Mouse (Mus musculus) adrenal gland, postnatal 36 days (tissue): ENCODE data around the gene Dnttip1. TPM values are rescaled to one million over a fixed set of nuclear protein-coding genes. Genes with fewer than 3 reads are reported as not detected.
"Not testable (repeated sequence)": the region's sequence is repeated elsewhere in the genome, so short reads cannot be mapped to it uniquely, and the experiment has no call there.

Experiments
- DNase-seq, 2 experiments: peaks; one replicate each; pipeline ENCODE4 v3.0.0; 2021; ENCODE audit warnings: mixed read lengths in 1 of 2
- total RNA-seq, 2 experiments: library from RNA; stranded (reverse); gene quantifications; 2 replicates each; pipeline ENCODE4 v1.2.3; 2021

Gene Dnttip1
- total RNA-seq, 2 experiments from 2014 or later = 39.8 to 44.2 TPM

DNA sequence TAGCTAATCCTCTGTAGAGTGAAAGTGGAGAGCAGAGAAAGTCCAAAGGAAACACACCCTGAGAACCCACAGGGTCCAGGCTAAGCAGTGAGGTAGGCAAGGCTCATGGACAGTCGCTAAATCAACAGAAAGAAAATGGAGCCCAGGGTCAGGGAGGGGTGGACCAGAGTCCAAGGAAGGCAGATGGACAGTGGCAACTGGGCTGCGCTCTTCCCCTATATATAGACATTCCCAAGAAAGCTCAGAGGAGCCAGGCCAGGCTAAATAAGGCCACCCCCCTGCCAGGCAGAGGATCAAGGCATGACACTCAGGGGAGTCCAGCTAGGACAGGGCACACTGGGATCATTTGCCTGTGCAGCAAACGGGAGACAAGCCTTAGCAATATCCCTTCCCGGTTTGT is 36.1 kb downstream of the Dnttip1 start:
- DNase-seq = no peak

DNA sequence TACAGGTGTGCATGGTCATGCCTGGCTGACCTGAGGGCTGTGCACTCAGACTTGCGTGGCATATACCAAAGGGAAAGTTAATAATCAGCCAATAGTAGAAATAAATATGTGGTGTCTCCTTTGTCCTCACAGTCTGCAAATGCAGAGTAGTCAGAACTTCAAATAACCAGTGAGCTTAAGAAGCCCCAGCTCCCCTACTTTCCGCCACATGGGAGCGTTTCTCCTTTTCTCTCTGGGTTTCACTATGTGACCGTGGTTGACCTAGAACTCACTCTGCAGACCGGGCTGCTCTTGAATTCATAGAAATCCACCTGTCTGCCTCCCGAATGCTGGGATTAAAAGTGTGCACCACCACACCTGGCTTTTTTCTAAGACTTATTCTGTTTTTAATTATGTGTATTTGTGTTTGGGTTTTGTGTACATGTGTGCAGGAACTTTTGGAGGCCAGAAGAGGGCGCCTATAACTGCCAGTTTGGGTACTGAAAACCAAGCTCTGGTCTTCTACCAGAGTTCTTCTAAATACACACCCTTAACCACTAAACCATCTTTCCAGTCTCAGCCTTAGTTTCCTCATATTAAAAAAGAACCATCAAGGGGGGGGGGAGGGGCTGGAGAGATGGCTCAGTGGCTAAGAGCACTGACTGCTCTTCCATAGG is 38.3 kb downstream of the Dnttip1 start:
- peak in 1 of 2 experiments; percentile 22 for DNase-seq

DNA sequence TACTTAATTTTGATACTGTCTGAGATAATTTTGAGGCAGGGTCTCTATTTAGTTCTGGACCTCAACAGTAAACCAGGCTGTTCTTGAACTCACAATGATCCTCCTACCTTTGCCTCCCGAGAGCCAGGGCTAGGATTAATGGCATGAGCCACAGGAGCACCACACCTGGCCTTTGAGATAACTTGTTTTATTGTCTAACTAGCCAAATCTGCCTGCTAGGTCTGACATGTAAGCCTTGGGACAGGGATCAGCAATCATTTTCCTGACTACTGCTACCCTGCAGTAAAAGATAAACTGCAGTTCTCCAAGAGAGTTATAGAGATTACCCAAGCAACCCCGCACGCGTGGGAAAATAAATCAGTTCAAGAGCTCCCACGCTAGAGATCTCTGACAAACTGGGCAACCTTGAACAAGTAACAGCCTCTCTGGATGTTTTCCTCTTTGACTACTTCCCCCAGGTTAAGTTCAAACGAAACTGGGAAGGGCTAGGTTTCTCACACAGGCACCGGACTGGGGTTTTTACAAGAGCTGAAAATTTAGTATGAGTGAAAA is 39.2 kb downstream of the Dnttip1 start:
- DNase-seq = peak in 1 of 2 experiments; percentile 28

GRCm38 (mm10) chr2:164785481-164786387 is 40.0 kb downstream of the Dnttip1 start, which contains the start of gene Snx21:
TSS of gene Snx21 (plus strand) at chr2:164785823.
- DNase-seq = peak; percentile 96 to 97

GRCm38 (mm10) chr2:164786388-164786885 is 40.7 kb downstream of the Dnttip1 start:
- DNase-seq = peak in 1 of 2 experiments; percentile 18

GRCm38 (mm10) chr2:164787032-164787431 is 41.2 kb downstream of the Dnttip1 start:
- no peak for DNase-seq

GRCm38 (mm10) chr2:164787779-164788178 is 42.0 kb downstream of the Dnttip1 start:
- DNase-seq = peak in 1 of 2 experiments; percentile 19

GRCm38 (mm10) chr2:164788411-164788810 is 42.6 kb downstream of the Dnttip1 start:
- DNase-seq = no peak

DNA sequence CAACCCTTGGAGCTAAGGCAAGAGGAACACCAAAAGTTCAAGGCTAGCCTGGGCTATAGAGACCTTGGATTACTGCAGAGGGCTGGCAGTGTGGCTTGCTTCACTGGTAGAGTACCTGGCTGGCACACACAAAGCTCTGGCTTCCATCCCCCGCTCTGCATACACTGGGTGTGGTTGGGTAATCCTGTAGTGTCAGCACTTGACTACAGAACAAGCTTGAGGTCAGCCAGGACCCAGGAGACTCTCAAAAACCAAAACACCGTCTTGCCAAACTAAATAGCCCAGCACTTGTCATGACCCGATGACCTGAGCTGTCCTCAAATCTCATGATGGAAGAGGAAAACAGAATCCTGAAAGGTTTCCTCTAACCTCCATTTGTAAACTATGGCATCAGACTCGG is 44.7 kb downstream of the Dnttip1 start:
- peak in 1 of 2 experiments; percentile 55 for DNase-seq

GRCm38 (mm10) chr2:164791841-164792261 is 46.1 kb downstream of the Dnttip1 start:
- DNase-seq = peak in 1 of 2 experiments; percentile 41

DNA sequence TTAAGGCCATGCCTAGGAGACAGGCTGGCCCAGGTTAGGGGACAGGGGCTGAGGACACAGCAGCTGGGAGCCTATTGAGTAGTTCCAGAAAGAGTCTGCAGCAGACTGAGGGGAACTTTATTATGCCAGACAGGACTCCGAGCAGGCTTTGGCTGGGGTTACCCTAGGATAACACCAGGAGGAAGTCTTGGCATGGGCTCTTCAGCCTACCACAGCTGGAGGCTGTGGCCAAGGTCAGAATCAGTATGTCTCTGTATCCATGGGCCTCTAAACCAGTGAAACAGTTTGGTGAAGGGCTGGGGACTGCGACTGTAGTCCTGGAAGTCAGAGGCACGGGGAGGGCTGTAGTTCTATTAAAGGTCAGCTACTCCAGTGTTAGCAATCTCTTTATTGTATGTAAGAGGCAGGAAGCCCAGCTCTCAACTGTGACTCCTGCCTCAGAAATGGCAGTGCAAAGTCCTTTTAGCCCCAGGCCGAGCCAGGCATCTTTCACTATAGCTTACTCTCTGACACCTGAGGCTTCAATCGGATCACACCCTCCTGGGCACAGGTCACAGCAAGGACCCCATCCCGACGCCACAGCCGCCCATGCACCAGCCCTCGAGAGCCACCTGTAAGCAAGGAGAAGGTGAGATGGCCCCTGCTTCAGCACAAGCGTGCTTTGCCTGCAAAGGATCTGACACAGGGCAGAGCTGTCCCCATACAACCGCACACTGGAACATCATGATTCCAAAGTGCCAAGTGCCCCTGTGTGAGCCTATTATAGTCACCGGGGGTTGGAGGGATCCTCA is 46.8 kb downstream of the Dnttip1 start:
- DNase-seq = peak; percentile 53 to 56

GRCm38 (mm10) chr2:164793236-164793635 is 47.5 kb downstream of the Dnttip1 start:
- peak; percentile 65 to 77 for DNase-seq

DNA sequence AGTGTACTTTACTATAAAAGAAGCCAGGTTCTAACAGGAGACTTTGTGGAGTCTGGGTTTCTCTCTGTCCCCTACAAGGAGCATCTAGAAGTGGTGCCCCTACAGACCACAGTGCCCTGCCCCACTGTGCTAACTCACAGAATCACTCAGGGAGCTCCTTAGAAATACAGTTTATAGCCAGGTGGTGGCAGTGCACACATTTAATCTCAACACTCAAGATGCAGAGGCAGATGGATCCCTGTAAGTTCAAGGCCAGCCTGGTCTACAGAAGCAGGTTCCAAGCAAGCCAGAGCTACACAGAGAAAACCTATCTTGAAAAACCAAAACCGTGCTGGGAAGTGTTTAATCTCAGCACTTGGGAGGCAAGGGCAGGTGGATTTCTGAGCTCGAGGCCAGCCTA is 48.0 kb downstream of the Dnttip1 start:
- no peak for DNase-seq

DNA sequence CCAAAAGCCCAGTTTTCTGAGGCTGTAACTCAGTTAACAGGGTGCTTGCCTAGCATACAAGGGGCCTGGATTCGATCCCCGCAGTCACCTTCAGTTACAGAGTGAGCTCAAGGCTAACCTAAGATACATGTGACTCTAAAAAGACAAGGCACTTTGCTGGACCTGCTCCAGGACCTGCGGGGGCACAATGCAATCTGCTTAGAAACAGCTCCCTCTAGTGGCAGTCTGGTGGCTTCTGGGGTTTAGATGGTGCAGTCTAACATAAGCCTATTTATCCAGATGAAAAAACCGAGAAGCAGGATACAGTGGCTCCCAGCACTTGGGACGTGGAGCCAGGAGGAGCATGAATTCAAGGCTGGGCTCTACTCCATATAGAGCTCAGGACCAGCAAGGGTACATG is 48.5 kb downstream of the Dnttip1 start:
- DNase-seq = peak; percentile 92 to 94

DNA sequence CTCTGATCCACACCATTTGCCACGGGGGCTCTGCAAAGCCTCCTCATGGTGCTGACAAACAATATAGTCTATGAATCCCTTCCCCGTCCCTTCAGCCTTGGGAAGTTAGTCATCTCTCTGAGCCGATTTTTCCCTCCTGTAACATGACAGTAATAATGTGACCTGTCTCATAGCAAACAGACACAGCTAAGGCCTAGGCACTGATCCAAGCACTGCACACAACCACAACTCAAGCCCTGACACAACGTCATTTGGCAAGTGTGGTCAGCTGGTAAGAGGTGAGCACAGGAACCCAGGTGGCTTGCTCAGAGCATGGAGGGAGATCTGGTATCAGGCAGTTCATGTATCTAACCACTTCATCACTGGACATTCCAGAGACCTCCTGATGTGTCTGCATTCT is 50.1 kb downstream of the Dnttip1 start:
- peak in 1 of 2 experiments; percentile 41 for DNase-seq

GRCm38 (mm10) chr2:164798554-164798953 is 52.8 kb downstream of the Dnttip1 start:
- DNase-seq = not testable (repeated sequence)

DNA sequence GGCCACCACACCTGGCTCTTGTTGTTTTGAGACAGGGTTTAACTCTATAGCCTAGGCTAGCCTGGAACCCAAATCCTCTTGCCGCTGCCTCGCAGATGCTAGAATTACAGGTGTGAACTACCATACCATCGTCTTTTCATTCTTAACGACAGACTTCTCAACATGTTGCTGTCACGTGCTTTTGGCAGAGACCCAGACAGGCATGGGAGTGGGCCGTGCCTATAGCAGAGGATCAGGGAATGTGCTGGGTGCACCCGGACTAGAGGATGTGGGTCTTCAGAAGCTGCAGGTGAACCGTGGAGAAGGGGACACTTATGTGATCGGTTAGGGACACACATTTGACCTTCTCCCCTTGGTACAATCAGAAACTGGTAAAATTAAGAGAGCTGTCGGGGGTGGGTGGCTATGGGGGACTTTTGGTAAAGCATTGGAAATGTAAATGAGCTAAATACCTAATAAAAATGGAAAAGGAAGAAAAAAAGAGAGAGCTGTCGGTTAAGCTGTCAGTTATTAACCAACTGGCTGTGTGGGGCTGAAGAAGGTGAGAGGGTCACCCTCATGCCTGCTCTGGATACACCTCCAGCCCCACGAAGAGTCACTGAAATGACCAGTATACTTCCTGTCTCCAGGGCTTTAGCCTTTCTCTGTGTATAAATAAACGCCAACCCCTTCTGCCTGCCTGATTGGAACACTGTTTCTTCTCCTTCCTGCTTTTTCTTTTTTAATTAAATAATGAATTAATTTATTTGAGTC is 54.6 kb downstream of the Dnttip1 start:
- no peak for DNase-seq

DNA sequence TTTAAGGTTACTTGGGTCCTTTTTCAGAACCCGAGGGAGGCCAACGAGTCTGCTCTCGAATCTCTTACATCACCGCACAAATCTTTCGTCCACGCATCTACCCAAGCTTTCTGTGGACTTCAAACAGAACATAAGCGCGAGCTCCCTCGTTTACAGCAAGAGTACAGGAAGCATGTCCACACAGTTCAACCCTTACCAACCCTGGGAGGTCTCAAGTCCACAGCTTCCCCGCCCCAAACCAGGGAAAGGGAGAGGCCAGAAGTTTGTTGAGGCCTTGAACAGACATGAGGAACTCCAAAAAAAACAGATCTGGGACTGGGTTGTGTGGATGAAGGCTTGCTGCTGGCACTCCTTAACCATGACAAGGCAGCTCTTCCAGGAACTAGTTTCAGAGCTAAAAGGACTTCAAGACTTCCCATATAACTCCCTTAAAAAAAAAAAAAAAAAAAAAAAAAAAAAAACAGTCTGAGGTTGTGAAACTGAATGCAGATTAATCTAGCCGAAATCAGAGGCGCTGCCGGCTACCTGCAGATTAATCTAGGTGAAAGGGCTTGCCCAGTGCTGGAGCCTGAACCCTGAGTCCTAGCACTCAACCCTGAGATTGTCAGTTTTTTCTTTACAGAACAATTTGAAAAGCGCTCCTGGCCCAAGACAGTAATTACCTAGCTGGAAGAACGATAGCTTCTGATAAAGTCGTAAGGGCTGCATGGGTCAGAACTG is 57.6 kb downstream of the Dnttip1 start:
- DNase-seq = no peak

- DNase-seq = no peak
These were observed 58.1 kb downstream of the Dnttip1 start for GRCm38 (mm10) chr2:164803921-164804313.
